Mouse (Mus musculus) spleen, adult 2 months (tissue): ENCODE data around the gene Adprh.

Experiments used
- CTCF ChIP-seq: fragments of 200-500 bp; IDR thresholded peaks from 2 replicates; pipeline ENCODE4 v1.5.1; 2011; ENCODE audit warnings: mild to moderate bottlenecking, inconsistent platforms; ENCODE audit not compliant: insufficient read depth, insufficient read length, insufficient replicate concordance; ENCODE audit errors: extremely low read depth
- POLR2A ChIP-seq: fragments of 200-500 bp; IDR thresholded peaks from 2 replicates; pipeline ENCODE4 v1.6.1; 2011; ENCODE audit warnings: low read depth, low read length, inconsistent platforms

DNA sequence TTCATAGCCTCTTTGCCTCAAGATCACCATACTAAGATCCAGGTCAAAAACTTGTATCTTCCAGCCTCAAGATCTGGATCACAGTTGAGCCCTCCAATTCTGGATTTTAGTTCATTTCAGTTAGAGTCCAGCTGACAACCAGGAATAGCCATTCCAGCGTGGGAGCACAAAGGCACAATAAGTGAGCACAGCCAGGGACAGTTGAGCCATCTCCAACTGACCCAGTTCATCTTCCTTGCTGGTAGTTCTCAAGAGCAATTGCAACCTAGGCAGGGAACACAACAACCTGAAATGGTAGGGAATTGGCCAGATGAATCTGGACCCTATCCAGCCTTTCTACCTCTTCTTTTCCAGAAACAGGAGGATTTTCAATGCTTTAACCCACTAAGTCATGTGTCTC, 13.3 kb downstream of the Adprh start:
- TF ChIP-seq POLR2A: no peak
- no peak for TF ChIP-seq CTCF
